Mouse (Mus musculus) midbrain, postnatal 0 days (tissue): ENCODE results near the gene Gm7075. TPM values are rescaled to one million over a fixed set of nuclear protein-coding genes. Genes with fewer than 3 reads are reported as not detected.
"Not testable (repeated sequence)": the region's sequence is repeated elsewhere in the genome, so short reads cannot be mapped to it uniquely, and the experiment has no call there.

Experiments used
- ATAC-seq: fragments of 200-750 bp; cut with Nextera tagmentation; 2 replicates; pipeline ENCODE4 v1.8.0; 2017; ENCODE audit warnings: moderate number of reproducible peaks, mild to moderate bottlenecking, moderate TSS enrichment, moderate library complexity; ENCODE audit not compliant: low FRiP score
- DNase-seq: peaks from one replicate; pipeline ENCODE4 v3.0.0-alpha.2; 2015; ENCODE audit warnings: low spot score
- H3K27ac ChIP-seq: fragments of 300-500 bp; sonication (generic); 2 replicates; pipeline ENCODE4 v1.5.1; 2014; ENCODE audit warnings: low read depth, mild to moderate bottlenecking, low read length, mixed read lengths
- H3K27me3 ChIP-seq: fragments of 300-500 bp; sonication (generic); 2 replicates; pipeline ENCODE4 v1.6.1; 2014; ENCODE audit warnings: low read length, control low read depth, mixed read lengths; ENCODE audit not compliant: insufficient read depth
- H3K36me3 ChIP-seq: fragments of 300-500 bp; sonication (generic); 2 replicates; pipeline ENCODE4 v1.6.1; 2014; ENCODE audit warnings: low read length, control low read depth, mixed read lengths; ENCODE audit not compliant: insufficient read depth
- H3K4me1 ChIP-seq: fragments of 300-500 bp; sonication (generic); 2 replicates; pipeline ENCODE4 v1.6.1; 2014; ENCODE audit warnings: mild to moderate bottlenecking, control low read depth, antibody characterized with exemption, low read length, mixed read lengths; ENCODE audit not compliant: insufficient read depth
- H3K4me2 ChIP-seq: fragments of 300-500 bp; sonication (generic); 2 replicates; pipeline ENCODE4 v1.6.1; 2014; ENCODE audit warnings: low read depth, mild to moderate bottlenecking, low read length, mixed read lengths; ENCODE audit not compliant: poor library complexity, severe bottlenecking
- H3K4me3 ChIP-seq: fragments of 300-500 bp; sonication (generic); 2 replicates; pipeline ENCODE4 v1.5.1; 2014; ENCODE audit warnings: low read depth, mild to moderate bottlenecking, low read length, moderate library complexity
- H3K9ac ChIP-seq: fragments of 300-500 bp; sonication (generic); replicated peaks from 2 replicates; pipeline ENCODE4 v1.6.1; 2014; ENCODE audit warnings: mild to moderate bottlenecking, low read length, moderate library complexity, mixed read lengths; ENCODE audit not compliant: poor library complexity, severe bottlenecking
- H3K9me3 ChIP-seq: fragments of 300-500 bp; sonication (generic); 2 replicates; pipeline ENCODE4 v1.6.1; 2016; ENCODE audit warnings: low read length, control low read depth
- CTCF ChIP-seq: IDR thresholded peaks from 2 replicates; pipeline ENCODE4 v1.5.1; 2016; ENCODE audit warnings: antibody characterized with exemption, mild to moderate bottlenecking
- WGBS: fragments of 180-500 bp; shearing (Covaris S2); extraction: QIAGEN DNeasy Blood & Tissue Kit; methylation state at CpG from one replicate; pipeline ENCODE4 v1.1.7; 2014; 5-methylcytosine and 5-hydroxymethylcytosine counted together
- polyA plus RNA-seq: library from polyadenylated mRNA; unstranded; fragments of >200 nt; fragmentation: Nextera tagmentation; extraction: Ambion mirVana; gene quantifications from 2 replicates; pipeline ENCODE4 v1.2.1, GENCODE M21; 2015
- total RNA-seq: library from RNA; depleted of rRNA; stranded (reverse); fragments of >200 nt; gene quantifications from 2 replicates; pipeline ENCODE4 v1.2.3, GENCODE M21; 2014

Gene Gm7075
- total and polyA plus RNA-seq, 2 experiments from 2014 or later = not detected

DNA sequence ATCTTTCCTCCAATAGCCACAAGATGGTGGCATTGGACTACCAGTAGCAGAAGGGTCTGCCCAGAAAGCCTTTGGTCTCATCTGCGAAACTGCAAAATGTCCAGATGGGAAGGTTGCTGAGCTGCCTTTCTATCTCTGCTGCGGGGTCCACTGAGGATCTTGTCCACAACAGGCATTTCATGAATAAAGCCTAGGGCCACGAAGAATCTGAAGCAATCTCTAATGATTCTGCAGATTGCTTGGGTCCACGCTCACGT is 1.1 kb upstream of the Gm7075 start:
- Histone ChIP-seq H3K4me2 (no peak overlapping the region), H3K36me3 (no peaks in the 10 kb centered on the region), H3K9ac (no peak overlapping the region), H3K9me3 (no peaks in the 10 kb centered on the region), H3K4me3 (no peak overlapping the region), H3K4me1 (no peaks in the 10 kb centered on the region), H3K27ac (no peak overlapping the region), H3K27me3 (no peaks in the 10 kb centered on the region)
- ATAC-seq (peak; percentile 20; the same call in 1 of the 2 replicates), DNase-seq (peak; percentile 73)
- peak; percentile 72 for TF ChIP-seq CTCF
- 67% methylated on average over 5 of the region's 5 CpGs for WGBS

DNA sequence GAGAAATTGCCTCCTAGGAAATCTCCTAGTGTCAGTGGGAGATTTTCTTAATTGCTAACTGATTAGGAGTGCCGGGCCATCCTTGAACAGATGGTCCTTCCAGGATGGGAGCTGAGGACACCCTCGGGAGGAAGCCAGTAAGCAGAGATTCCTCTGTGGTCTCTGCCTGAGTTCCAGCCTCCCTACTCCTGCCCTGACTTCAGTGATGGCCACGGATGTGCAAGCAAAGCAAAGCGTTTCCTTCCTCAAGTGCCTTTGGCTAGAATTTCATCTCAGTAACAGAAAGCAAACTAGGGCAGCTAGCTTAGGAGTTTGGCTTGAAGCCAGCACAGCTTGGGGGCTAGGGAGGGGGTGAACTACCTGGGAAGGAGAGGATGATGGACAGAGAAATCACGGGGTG is 4.5 kb downstream of the Gm7075 start:
- H3K4me3 ChIP-seq = no peak overlapping the region
- no peaks in the 10 kb centered on the region for H3K4me1 ChIP-seq
- ATAC-seq (no peak), DNase-seq (peak; percentile 7)
- no peak overlapping the region for H3K9ac ChIP-seq
- no peak for TF ChIP-seq CTCF
- whole genome bisulfite sequencing = 68% methylated on average over 5 of the region's 5 CpGs
- no peaks in the 10 kb centered on the region for H3K9me3 ChIP-seq
- H3K27ac ChIP-seq = no peak overlapping the region
- H3K4me2 ChIP-seq = no peak overlapping the region
- H3K27me3 ChIP-seq = no peaks in the 10 kb centered on the region
- no peaks in the 10 kb centered on the region for H3K36me3 ChIP-seq

DNA sequence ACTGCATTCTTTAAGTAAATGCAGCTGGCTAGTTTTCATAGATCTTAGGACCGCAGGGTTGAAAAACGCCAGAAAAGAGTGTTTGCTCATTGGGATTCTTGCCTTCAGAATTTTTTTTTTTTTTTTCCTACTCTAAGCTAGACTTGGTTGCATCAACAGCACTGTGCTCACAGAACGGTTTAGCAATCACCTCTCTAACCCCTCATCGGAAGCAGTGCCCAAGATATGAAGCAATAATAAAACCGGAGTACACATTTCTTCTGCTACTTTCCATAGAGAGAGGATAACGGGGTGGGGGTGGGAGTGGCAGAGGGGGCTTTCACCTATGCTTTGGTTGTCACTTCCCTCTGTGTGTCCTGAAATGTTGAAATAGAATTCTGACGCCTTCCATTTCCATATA is 5.7 kb downstream of the Gm7075 start:
- Histone ChIP-seq H3K4me3 (no peak overlapping the region), H3K9me3 (no peaks in the 10 kb centered on the region), H3K9ac (no peak overlapping the region), H3K27me3 (no peaks in the 10 kb centered on the region), H3K36me3 (no peaks in the 10 kb centered on the region), H3K4me2 (0 out of 2 replicates have a peak overlapping the region, but pooled peaks have one; percentile 6), H3K4me1 (no peaks in the 10 kb centered on the region), H3K27ac (no peak overlapping the region)
- ATAC-seq (no peak), DNase-seq (no peak)
- no peak for TF ChIP-seq CTCF
- 63% methylated on average over 7 of the region's 7 CpGs for WGBS

DNA sequence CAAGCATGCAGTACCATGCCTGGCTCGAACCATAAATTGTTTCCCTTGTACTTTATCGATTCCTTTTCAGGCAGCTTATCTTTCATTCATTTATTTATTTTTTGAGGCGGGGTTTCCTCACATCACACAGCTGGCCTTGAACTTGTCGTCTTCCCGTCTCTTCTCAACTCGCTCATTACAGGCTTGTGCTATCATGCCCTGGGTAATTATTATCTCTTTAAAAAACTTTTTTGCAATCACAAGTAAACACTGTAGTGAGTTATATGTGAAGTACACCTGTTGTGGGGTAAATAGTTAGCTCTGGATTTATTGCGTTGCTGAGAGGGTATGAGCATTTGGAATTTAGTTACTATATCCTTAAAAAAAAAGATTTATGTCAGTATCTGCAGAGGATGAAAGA is 6.3 kb downstream of the Gm7075 start:
- Histone ChIP-seq H3K4me1 (no peaks in the 10 kb centered on the region), H3K9me3 (no peaks in the 10 kb centered on the region), H3K4me2 (no peak overlapping the region), H3K4me3 (no peak overlapping the region), H3K27me3 (no peaks in the 10 kb centered on the region), H3K9ac (no peak overlapping the region), H3K27ac (no peak overlapping the region), H3K36me3 (no peaks in the 10 kb centered on the region)
- no peak for DNase-seq
- WGBS = 88% methylated on average over 7 of the region's 7 CpGs
- ATAC-seq = no peak
- no peak for TF ChIP-seq CTCF

DNA sequence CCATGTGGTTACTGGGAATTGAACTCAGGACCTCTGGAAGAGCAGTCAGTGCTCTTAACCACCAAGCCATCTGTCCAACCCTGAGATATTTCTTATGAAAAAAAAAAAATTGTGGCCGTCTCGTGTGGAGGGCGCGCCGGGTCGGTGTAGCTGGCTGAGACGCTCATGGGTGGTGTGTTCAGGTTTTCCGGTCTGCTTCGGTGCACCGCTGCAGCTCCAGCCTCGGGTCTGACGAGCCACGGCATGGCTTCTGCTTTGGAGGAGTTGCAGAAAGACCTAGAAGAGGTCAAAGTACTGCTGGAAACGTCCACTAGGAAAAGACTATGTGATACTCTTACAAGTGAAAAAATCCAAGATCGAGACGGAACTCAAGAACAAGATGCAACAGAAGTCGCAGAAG is 8.8 kb downstream of the Gm7075 start:
- Histone ChIP-seq H3K27ac (no peak overlapping the region), H3K9ac (no peak overlapping the region), H3K27me3 (no peaks in the 10 kb centered on the region), H3K4me2 (no peak overlapping the region), H3K4me3 (no peak overlapping the region), H3K9me3 (no peaks in the 10 kb centered on the region), H3K4me1 (no peaks in the 10 kb centered on the region), H3K36me3 (no peaks in the 10 kb centered on the region)
- no peak for ATAC-seq
- DNase-seq = no peak
- 92% methylated on average over 17 of the region's 17 CpGs for WGBS
- TF ChIP-seq CTCF = no peak

DNA sequence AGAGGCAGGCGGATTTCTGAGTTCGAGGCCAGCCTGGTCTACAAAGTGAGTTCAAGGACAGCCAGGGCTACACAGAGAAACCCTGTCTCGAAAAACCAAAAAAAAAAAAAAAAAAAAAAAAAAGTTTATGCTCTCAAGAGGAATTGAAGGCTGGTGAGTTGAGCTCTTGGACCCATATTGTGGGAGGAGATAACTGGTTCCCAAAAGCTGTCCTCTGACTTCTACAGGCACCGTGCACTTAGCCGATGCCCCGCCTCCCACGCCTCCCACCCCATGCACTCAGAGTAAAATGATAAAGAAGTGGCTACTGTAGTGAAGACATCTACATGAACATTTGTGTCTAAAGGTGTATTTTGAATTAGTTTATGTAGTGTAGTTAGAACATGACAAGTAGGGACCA is 9.9 kb downstream of the Gm7075 start:
- not testable (repeated sequence) for H3K27me3 ChIP-seq, H3K9me3 ChIP-seq, H3K36me3 ChIP-seq, H3K4me2 ChIP-seq, ATAC-seq, H3K4me3 ChIP-seq, H3K9ac ChIP-seq, H3K4me1 ChIP-seq, DNase-seq, H3K27ac ChIP-seq
- WGBS = 95% methylated on average over 4 of the region's 7 CpGs
